Comparison of ENCODE assay signal across 25 mouse cellular contexts in the genomic region with DNA sequence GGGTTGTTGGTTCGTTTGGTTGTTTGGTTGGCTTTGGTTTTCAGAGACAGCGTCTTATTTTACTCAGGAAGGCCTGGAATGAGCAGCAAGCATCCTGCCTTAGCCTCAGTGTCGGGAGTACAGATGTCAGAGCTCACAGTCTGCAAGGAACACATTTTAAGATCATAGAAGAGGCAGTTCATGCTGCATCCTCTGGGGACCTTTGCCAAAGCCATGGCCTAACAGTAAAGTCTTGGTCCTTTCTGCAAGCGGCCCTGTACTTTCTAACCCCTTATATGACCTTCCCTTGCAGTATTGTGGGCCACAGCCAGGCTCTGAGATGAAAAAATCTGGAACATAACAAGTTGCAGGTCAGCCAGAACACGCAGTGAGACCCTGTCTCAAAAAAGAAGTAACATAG. TPM values are rescaled to one million over a fixed set of nuclear protein-coding genes. Genes with fewer than 3 reads are reported as not detected.
DNase-seq lines count a peak whose midpoint lies in the region; ATAC-seq and TF ChIP-seq lines count a peak whose summit lies in the region.
"Had no signal": no experiment of that assay in that cellular context is flagged by ENCODE, and none has a peak within 500 bp of the region (broad histone marks: within the 10 kb centered on the region; RNA-seq: fewer than 3 reads in every experiment).

No protein-coding gene starts in this region.

- intact Hi-C loops in heart, postnatal 25 days (cut with DNase I): no loop called here

- no peak overlapping the region; the same call in 1 of the 2 replicates for H3K27ac ChIP-seq in heart, embryonic 10.5 days
- no peak overlapping the region for H3K27ac ChIP-seq in kidney, postnatal 0 days
- no peak overlapping the region for H3K27ac ChIP-seq in kidney, embryonic 15.5 days
- H3K27ac ChIP-seq in lung, postnatal 0 days (ENCODE audit: low read length): no peak overlapping the region
- H3K27ac ChIP-seq: embryonic facial prominence, embryonic 15.5 days; forebrain, embryonic 10.5 days; gastrocnemius, adult 2 months; heart, embryonic 15.5 days; hindbrain, embryonic 10.5 days; hindbrain, embryonic 14.5 days had no signal

- no peaks in the 10 kb centered on the region for H3K27me3 ChIP-seq in heart, embryonic 10.5 days (ENCODE audit: insufficient read depth, poor library complexity, severe bottlenecking)
- no peaks in the 10 kb centered on the region for H3K27me3 ChIP-seq in kidney, postnatal 0 days (ENCODE audit: insufficient read depth, low read length)
- no peaks in the 10 kb centered on the region for H3K27me3 ChIP-seq in kidney, embryonic 15.5 days
- H3K27me3 ChIP-seq in lung, postnatal 0 days (replicated peaks; ENCODE audit: insufficient read depth, low read length): no peaks in the 10 kb centered on the region
- H3K27me3 ChIP-seq: CH12.LX; embryonic facial prominence, embryonic 15.5 days; heart, embryonic 15.5 days; Patski had no signal

- no peak overlapping the region for H3K4me2 ChIP-seq in kidney, postnatal 0 days (ENCODE audit: low read length)
- H3K4me2 ChIP-seq in kidney, embryonic 15.5 days: no peak overlapping the region
- H3K4me2 ChIP-seq in lung, postnatal 0 days (replicated peaks; ENCODE audit: low read depth, low read length): no peak overlapping the region
- H3K4me2 ChIP-seq: embryonic facial prominence, embryonic 15.5 days; heart, embryonic 15.5 days; hindbrain, embryonic 14.5 days had no signal

- no peak for ATAC-seq in kidney, postnatal 0 days (replicated peaks; ENCODE audit: low FRiP score, low read depth)
- ATAC-seq in kidney, embryonic 15.5 days (replicated peaks; ENCODE audit: low FRiP score): no peak
- ATAC-seq in lung, postnatal 0 days: no peak
- ATAC-seq: activated CD4-positive, CD25-positive, alpha-beta regulatory T cell, adult 4 months; forebrain, embryonic 14.5 days; Patski had no signal

- H3K9me3 ChIP-seq in heart, embryonic 10.5 days: no peaks in the 10 kb centered on the region
- no peaks in the 10 kb centered on the region for H3K9me3 ChIP-seq in kidney, postnatal 0 days (replicated peaks; ENCODE audit: low read length)
- H3K9me3 ChIP-seq in kidney, embryonic 15.5 days (replicated peaks): no peaks in the 10 kb centered on the region
- H3K9me3 ChIP-seq in lung, postnatal 0 days (ENCODE audit: low read length): no peaks in the 10 kb centered on the region
- H3K9me3 ChIP-seq: embryonic facial prominence, embryonic 15.5 days; forebrain, embryonic 10.5 days; heart, embryonic 15.5 days; hindbrain, embryonic 10.5 days had no signal

- H3K9ac ChIP-seq in kidney, postnatal 0 days (ENCODE audit: low read depth, low read length): no peak overlapping the region
- H3K9ac ChIP-seq in kidney, embryonic 15.5 days: no peak overlapping the region
- H3K9ac ChIP-seq in lung, postnatal 0 days (replicated peaks; ENCODE audit: low read depth): no peak overlapping the region
- H3K9ac ChIP-seq: embryonic facial prominence, embryonic 15.5 days; heart, embryonic 15.5 days; hindbrain, embryonic 14.5 days had no signal

- no peaks in the 10 kb centered on the region for H3K36me3 ChIP-seq in heart, embryonic 10.5 days
- no peaks in the 10 kb centered on the region for H3K36me3 ChIP-seq in kidney, postnatal 0 days (ENCODE audit: insufficient read depth, low read length)
- no peaks in the 10 kb centered on the region for H3K36me3 ChIP-seq in kidney, embryonic 15.5 days
- no peaks in the 10 kb centered on the region for H3K36me3 ChIP-seq in lung, postnatal 0 days (ENCODE audit: insufficient read depth, low read length)
- H3K36me3 ChIP-seq: embryonic facial prominence, embryonic 15.5 days; forebrain, embryonic 10.5 days; heart, embryonic 15.5 days; hindbrain, embryonic 10.5 days had no signal

- peak; percentile 13; the same call in 1 of the 2 replicates for TF ChIP-seq CTCF in kidney, postnatal 0 days (IDR thresholded peaks at IDR 0.05; ENCODE audit: low read depth)
- TF ChIP-seq CTCF in lung, postnatal 0 days (IDR thresholded peaks at IDR 0.05): no peak; the same call in 1 of the 2 replicates
- TF ChIP-seq CTCF in lung, adult 2 months (IDR thresholded peaks at IDR 0.05; ENCODE audit: insufficient read depth, low read length): no peak

- TF ChIP-seq POLR2A in lung, adult 2 months (IDR thresholded peaks at IDR 0.05; ENCODE audit: borderline replicate concordance, extremely low read depth, low read depth, low read length): no peak

- H3K4me1 ChIP-seq in heart, embryonic 10.5 days: peaks cover 15% of the 10 kb centered on the region
- no peaks in the 10 kb centered on the region for H3K4me1 ChIP-seq in kidney, postnatal 0 days (replicated peaks; ENCODE audit: insufficient read depth, low read length)
- peaks cover 19% of the 10 kb centered on the region for H3K4me1 ChIP-seq in kidney, embryonic 15.5 days
- no peaks in the 10 kb centered on the region for H3K4me1 ChIP-seq in lung, postnatal 0 days (ENCODE audit: insufficient read depth, low read depth, low read length)
- no peaks in the 10 kb centered on the region; the same call in 1 of the 2 replicates for H3K4me1 ChIP-seq in lung, adult 2 months (ENCODE audit: control insufficient read depth, insufficient read depth, low read length)

- WGBS in heart, embryonic 10.5 days: 62% methylated on average over 5 of the region's 5 CpGs
- WGBS in kidney, postnatal 0 days: 67% methylated on average over 5 of the region's 5 CpGs
- 62% methylated on average over 5 of the region's 5 CpGs for WGBS in kidney, embryonic 15.5 days
- WGBS in lung, postnatal 0 days: 56% methylated on average over 5 of the region's 5 CpGs
- WGBS in lung, adult 2 months: 64% methylated on average over 5 of the region's 5 CpGs

- DNase-seq in heart, embryonic 10.5 days (ENCODE audit: low spot score): peak; percentile 28
- DNase-seq in heart, postnatal 25 days (ENCODE audit: low spot score): no peak
- DNase-seq in kidney, postnatal 0 days (ENCODE audit: low spot score): peak; percentile 70
- DNase-seq in lung, postnatal 0 days (ENCODE audit: low spot score): peak; percentile 33
- DNase-seq in lung, adult 2 months: no peak
- DNase-seq in kidney, postnatal 4 days: peak; percentile 28 to 59
- DNase-seq: adrenal gland, postnatal 25 days; cerebellum, adult 8-10 months; cerebellum, postnatal 14 days; embryo, embryonic 11 days; gastrocnemius, adult 2 months; gastrocnemius, postnatal 25 days; heart, postnatal 14 days had no signal

- H3K4me3 ChIP-seq in heart, embryonic 10.5 days: no peak overlapping the region
- H3K4me3 ChIP-seq in kidney, postnatal 0 days (replicated peaks; ENCODE audit: low read depth, low read length): no peak overlapping the region
- H3K4me3 ChIP-seq in kidney, embryonic 15.5 days (replicated peaks): no peak overlapping the region
- H3K4me3 ChIP-seq in lung, postnatal 0 days (ENCODE audit: low read depth, low read length): no peak overlapping the region
- H3K4me3 ChIP-seq in lung, adult 2 months (replicated peaks; ENCODE audit: extremely low read depth, low read depth, low read length): no peak overlapping the region
- H3K4me3 ChIP-seq: embryonic facial prominence, embryonic 15.5 days; erythroblast, embryonic 14.5 days; forebrain, embryonic 10.5 days; gastrocnemius, adult 2 months; heart, embryonic 15.5 days; hindbrain, embryonic 10.5 days had no signal

- TF ChIP-seq EP300 in lung, postnatal 0 days (IDR thresholded peaks at IDR 0.05): no peak

RNA-seq across cellular contexts. Expression of a gene that starts 38.1 kb away (rescaled TPM):
- polyA plus RNA-seq in heart, embryonic 10.5 days (2016; fragmentation: Nextera tagmentation; extraction: Ambion mirVana): 78.7 and 82.7 TPM in 2 replicates
- total RNA-seq in heart, postnatal 25 days (2021): 10 to 100 TPM; 46.8 to 75.2 TPM
- 74.8 and 86.4 TPM in 2 replicates for polyA plus RNA-seq in kidney, postnatal 0 days (2015; fragmentation: Nextera tagmentation; extraction: Ambion mirVana)
- polyA plus RNA-seq in kidney, embryonic 15.5 days (2015; fragmentation: Nextera tagmentation; extraction: Ambion mirVana): 67.7 and 68.6 TPM in 2 replicates
- polyA plus RNA-seq in lung, postnatal 0 days (2015; fragmentation: Nextera tagmentation; extraction: Ambion mirVana): 124 and 131 TPM in 2 replicates
- 79.9 and 102 TPM in 2 replicates for polyA plus RNA-seq in lung, adult 2 months (2012; rRNA removed)
- total RNA-seq: CH12.LX; granulocyte monocyte progenitor cell, adult 5-6 weeks had no signal
- polyA plus RNA-seq: activated CD4-positive, CD25-positive, alpha-beta regulatory T cell, adult 4 months had no signal

Comparison
In these comparisons a context has a peak if more than half of its experiments do, and no peak if none do; other contexts are left out.
1. DNase-seq: peak in heart, embryonic 10.5 days (single experiment), kidney, postnatal 0 days (single experiment), lung, postnatal 0 days (single experiment) and kidney, postnatal 4 days (2 of 2); none in heart, postnatal 25 days (single experiment) and lung, adult 2 months (single experiment).